Mouse (Mus musculus) C2C12 (cell line): Measurements from ENCODE around the gene Gfpt2.

Source experiments
- CTCF ChIP-seq: IDR thresholded peaks from one replicate; pipeline ENCODE4 v1.5.1; 2011; ENCODE audit not compliant: control insufficient read depth, insufficient read depth, insufficient read length
- MAX ChIP-seq: IDR thresholded peaks from one replicate; pipeline ENCODE4 v1.6.1; 2011; ENCODE audit warnings: mild to moderate bottlenecking, control low read depth
- USF1 ChIP-seq: IDR thresholded peaks from one replicate; pipeline ENCODE4 v1.6.1; 2011; ENCODE audit warnings: low read depth, mild to moderate bottlenecking, control low read depth, moderate library complexity

DNA sequence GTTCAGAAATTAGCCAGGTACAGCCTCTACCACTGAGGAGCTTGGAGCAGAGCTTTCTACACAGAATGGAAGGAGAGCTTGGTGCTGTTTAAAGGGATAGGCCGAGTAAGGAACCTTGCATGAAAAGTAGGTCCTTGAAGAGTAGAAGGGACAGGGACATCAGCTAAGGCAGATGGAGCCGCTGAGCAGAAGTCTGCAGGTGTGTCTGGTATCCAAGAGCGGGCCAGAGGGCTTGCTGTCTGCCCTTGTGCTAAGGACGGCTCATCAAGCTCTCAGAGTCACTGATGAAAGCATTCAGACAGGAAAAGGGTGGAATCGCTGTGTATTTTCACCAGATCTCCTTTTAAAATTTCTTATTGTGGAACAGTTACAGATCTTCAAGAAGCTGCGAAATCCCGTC lies 56.4 kb downstream of the Gfpt2 start:
- TF ChIP-seq CTCF (no peak), MAX (no peak), USF1 (no peak)
